Comparison of ENCODE assay signal across 9 mouse cellular contexts in genomic region chr14:61085325-61085724, GRCm38 (mm10). TPM values are rescaled to one million over a fixed set of nuclear protein-coding genes. Genes with fewer than 3 reads are reported as not detected.
DNase-seq lines count a peak whose midpoint lies in the region; ATAC-seq and TF ChIP-seq lines count a peak whose summit lies in the region.
"Had no signal": no experiment of that assay in that cellular context is flagged by ENCODE, and none has a peak within 500 bp of the region (broad histone marks: within the 10 kb centered on the region; RNA-seq: fewer than 3 reads in every experiment).

No protein-coding gene starts in this region.

- WGBS in intestine, embryonic 14.5 days: 62% methylated on average over 3 of the region's 3 CpGs
- 58% methylated on average over 3 of the region's 3 CpGs for WGBS in intestine, embryonic 16.5 days
- WGBS in limb, embryonic 14.5 days: 58% methylated on average over 3 of the region's 3 CpGs
- 63% methylated on average over 3 of the region's 3 CpGs for WGBS in midbrain, embryonic 16.5 days

- no peak overlapping the region for H3K4me2 ChIP-seq in intestine, embryonic 14.5 days (ENCODE audit: low read length)
- no peak overlapping the region for H3K4me2 ChIP-seq in intestine, embryonic 16.5 days (ENCODE audit: low read depth, low read length)
- no peak overlapping the region for H3K4me2 ChIP-seq in limb, embryonic 14.5 days (replicated peaks; ENCODE audit: low read depth, low read length, severe bottlenecking)
- H3K4me2 ChIP-seq in midbrain, embryonic 16.5 days (ENCODE audit: low read length): no peak overlapping the region

- no peaks in the 10 kb centered on the region for H3K4me1 ChIP-seq in intestine, embryonic 14.5 days (replicated peaks; ENCODE audit: control insufficient read depth, insufficient read depth, low read length)
- no peaks in the 10 kb centered on the region for H3K4me1 ChIP-seq in intestine, embryonic 16.5 days (ENCODE audit: control insufficient read depth, insufficient read depth, low read length)
- no peaks in the 10 kb centered on the region for H3K4me1 ChIP-seq in ES-E14 (ENCODE audit: control insufficient read depth in 2 of 2, insufficient read depth in 2 of 2, low read length in 2 of 2, poor library complexity in 1 of 2)
- no peaks in the 10 kb centered on the region for H3K4me1 ChIP-seq in limb, embryonic 14.5 days (ENCODE audit: control insufficient read depth, insufficient read depth, low read length)
- H3K4me1 ChIP-seq in midbrain, embryonic 16.5 days (ENCODE audit: control insufficient read depth, insufficient read depth, low read length): no peaks in the 10 kb centered on the region

- peak; percentile 68 for DNase-seq in intestine, embryonic 14.5 days (ENCODE audit: low spot score)
- DNase-seq in ES-E14 (ENCODE audit: low read depth, low spot score): peak; percentile 27
- DNase-seq in adrenal gland, postnatal 14 days: peak; percentile 76
- peak; percentile 59 for DNase-seq in heart, postnatal 4 days
- DNase-seq in limb, embryonic 14.5 days (ENCODE audit: low spot score): peak; percentile 16
- peak; percentile 25 to 40 for DNase-seq in right cerebral cortex, postnatal 36 days (ENCODE audit: low spot score in 2 of 2)

- no peaks in the 10 kb centered on the region for H3K36me3 ChIP-seq in intestine, embryonic 14.5 days (ENCODE audit: control insufficient read depth, insufficient read depth, low read length)
- H3K36me3 ChIP-seq in intestine, embryonic 16.5 days (ENCODE audit: control insufficient read depth, insufficient read depth, low read length): no peaks in the 10 kb centered on the region
- H3K36me3 ChIP-seq in ES-E14 (ENCODE audit: control insufficient read depth, insufficient read depth, low read length, poor library complexity, severe bottlenecking): no peaks in the 10 kb centered on the region
- no peaks in the 10 kb centered on the region for H3K36me3 ChIP-seq in limb, embryonic 14.5 days (ENCODE audit: control insufficient read depth, insufficient read depth, low read length)
- no peaks in the 10 kb centered on the region for H3K36me3 ChIP-seq in midbrain, embryonic 16.5 days (ENCODE audit: control insufficient read depth, insufficient read depth, low read length)

- TF ChIP-seq POLR2A in limb, embryonic 14.5 days (IDR thresholded peaks at IDR 0.05; ENCODE audit: borderline replicate concordance, extremely low read depth, insufficient read depth, insufficient read length): no peak

- no peak for ATAC-seq in intestine, embryonic 14.5 days (replicated peaks; ENCODE audit: low FRiP score, low TSS enrichment, low read depth)
- ATAC-seq in intestine, embryonic 16.5 days: no peak
- ATAC-seq in limb, embryonic 14.5 days (ENCODE audit: low FRiP score, low read depth): no peak
- no peak for ATAC-seq in midbrain, embryonic 16.5 days

- H3K9ac ChIP-seq in intestine, embryonic 14.5 days (ENCODE audit: low read length): no peak overlapping the region
- no peak overlapping the region for H3K9ac ChIP-seq in intestine, embryonic 16.5 days (ENCODE audit: low read depth, low read length)
- no peak overlapping the region for H3K9ac ChIP-seq in ES-E14 (ENCODE audit: insufficient read depth, low read depth, low read length, poor library complexity, severe bottlenecking)
- H3K9ac ChIP-seq in limb, embryonic 14.5 days (ENCODE audit: low read depth, low read length, severe bottlenecking): no peak overlapping the region
- H3K9ac ChIP-seq in midbrain, embryonic 16.5 days (ENCODE audit: low read depth, low read length): no peak overlapping the region

- no peaks in the 10 kb centered on the region for H3K27me3 ChIP-seq in intestine, embryonic 14.5 days (replicated peaks; ENCODE audit: control insufficient read depth, insufficient read depth, low read length)
- no peaks in the 10 kb centered on the region for H3K27me3 ChIP-seq in intestine, embryonic 16.5 days (replicated peaks; ENCODE audit: control insufficient read depth, insufficient read depth, low read length)
- no peaks in the 10 kb centered on the region for H3K27me3 ChIP-seq in limb, embryonic 14.5 days (ENCODE audit: control insufficient read depth, insufficient read depth, low read length)
- H3K27me3 ChIP-seq in midbrain, embryonic 16.5 days (ENCODE audit: control insufficient read depth, insufficient read depth, low read depth, low read length): no peaks in the 10 kb centered on the region

- in situ Hi-C loops in ES-E14 (cut with MboI; ENCODE audit: low sequenced_read_pairs in 2 of 2, unreplicated experiment in 2 of 2): loop anchor here in 1 of 2 experiments (25.0 kb wide), 1 partner anchor 573 kb away; no protein-coding TSS in a partner anchor

- H3K9me3 ChIP-seq in intestine, embryonic 14.5 days (ENCODE audit: control insufficient read depth, low read length): no peaks in the 10 kb centered on the region
- H3K9me3 ChIP-seq in intestine, embryonic 16.5 days (ENCODE audit: control insufficient read depth, low read length): no peaks in the 10 kb centered on the region
- no peaks in the 10 kb centered on the region for H3K9me3 ChIP-seq in ES-E14 (ENCODE audit: control insufficient read depth, insufficient read depth, low read depth, low read length)
- H3K9me3 ChIP-seq in limb, embryonic 14.5 days (ENCODE audit: control insufficient read depth, low read length): no peaks in the 10 kb centered on the region
- no peaks in the 10 kb centered on the region for H3K9me3 ChIP-seq in midbrain, embryonic 16.5 days (replicated peaks; ENCODE audit: control insufficient read depth, low read length, poor library complexity, severe bottlenecking)

- no peak overlapping the region for H3K4me3 ChIP-seq in intestine, embryonic 14.5 days (ENCODE audit: low read depth, low read length)
- H3K4me3 ChIP-seq in intestine, embryonic 16.5 days (ENCODE audit: low read length): no peak overlapping the region
- H3K4me3 ChIP-seq in ES-E14 (ENCODE audit: insufficient read depth in 1 of 2, low read depth in 1 of 2, low read length in 2 of 2, poor library complexity in 1 of 2, severe bottlenecking in 1 of 2): no peak overlapping the region
- no peak overlapping the region for H3K4me3 ChIP-seq in limb, embryonic 14.5 days (replicated peaks; ENCODE audit: low read length)
- no peak overlapping the region for H3K4me3 ChIP-seq in midbrain, embryonic 16.5 days (ENCODE audit: low read depth, low read length)

- H3K27ac ChIP-seq in intestine, embryonic 14.5 days (ENCODE audit: low read depth): no peak overlapping the region
- no peak overlapping the region for H3K27ac ChIP-seq in intestine, embryonic 16.5 days (ENCODE audit: low read length)
- H3K27ac ChIP-seq in ES-E14 (ENCODE audit: insufficient read depth, low read depth, low read length, poor library complexity, severe bottlenecking): no peak overlapping the region
- no peak overlapping the region for H3K27ac ChIP-seq in limb, embryonic 14.5 days (replicated peaks; ENCODE audit: low read depth, low read length)
- H3K27ac ChIP-seq in midbrain, embryonic 16.5 days (ENCODE audit: low read length): no peak overlapping the region
- H3K27ac ChIP-seq: macrophage had no signal

TF ChIP-seq in ES-E14, 5 proteins besides CTCF, POLR2A, EP300 and RAD21:
- no peak for TF ChIP-seq ZNF384 (IDR thresholded peaks at IDR 0.05; ENCODE audit: low read depth, low read length)
- TF ChIP-seq ZC3H11A (IDR thresholded peaks at IDR 0.05; ENCODE audit: borderline replicate concordance, low read depth, low read length): peak; percentile 82

RNA-seq across cellular contexts. Expression of gene Tnfrsf19, which starts 39.0 kb away (rescaled TPM):
- polyA plus RNA-seq in intestine, embryonic 14.5 days (2014; fragmentation: Nextera tagmentation; extraction: Ambion mirVana): 27.0 and 29.7 TPM in 2 replicates
- 11.4 and 11.5 TPM in 2 replicates for polyA plus RNA-seq in intestine, embryonic 16.5 days (2015; fragmentation: Nextera tagmentation; extraction: Ambion mirVana)
- 13.2 and 28.2 TPM in 2 replicates for total RNA-seq in ES-E14 (2012; rRNA removed)
- total RNA-seq in adrenal gland, postnatal 14 days (2021): 30.8 and 31.4 TPM in 2 replicates
- total RNA-seq in heart, postnatal 4 days (2021): 1 to 10 TPM; 6.6 to 7.0 TPM
- 37.5 and 38.6 TPM in 2 replicates for polyA plus RNA-seq in limb, embryonic 14.5 days (2012; rRNA removed)
- 78.7 and 79.5 TPM in 2 replicates for polyA plus RNA-seq in limb, embryonic 14.5 days (2014; fragmentation: Nextera tagmentation; extraction: Ambion mirVana)
- 36.5 and 41.7 TPM in 2 replicates for polyA plus RNA-seq in midbrain, embryonic 16.5 days (2015; fragmentation: Nextera tagmentation; extraction: Ambion mirVana)
- polyA plus RNA-seq: macrophage had no signal

RNA-seq across cellular contexts. Expression of gene Sacs, which starts 52.9 kb away (rescaled TPM):
- polyA plus RNA-seq in intestine, embryonic 14.5 days (2014; fragmentation: Nextera tagmentation; extraction: Ambion mirVana): 3.7 and 4.5 TPM in 2 replicates
- 1.1 TPM in 2 replicates for polyA plus RNA-seq in intestine, embryonic 16.5 days (2015; fragmentation: Nextera tagmentation; extraction: Ambion mirVana)
- total RNA-seq in ES-E14 (2012; rRNA removed): 8.3 and 13.8 TPM in 2 replicates
- total RNA-seq in adrenal gland, postnatal 14 days (2021): 8.7 and 10.2 TPM in 2 replicates
- 10 to 100 TPM; 37.0 to 39.3 TPM for total RNA-seq in heart, postnatal 4 days (2021)
- 3.7 and 3.8 TPM in 2 replicates for polyA plus RNA-seq in limb, embryonic 14.5 days (2012; rRNA removed)
- 3.9 and 4.2 TPM in 2 replicates for polyA plus RNA-seq in limb, embryonic 14.5 days (2014; fragmentation: Nextera tagmentation; extraction: Ambion mirVana)
- 7.0 and 7.5 TPM in 2 replicates for polyA plus RNA-seq in midbrain, embryonic 16.5 days (2015; fragmentation: Nextera tagmentation; extraction: Ambion mirVana)

Comparison
In these comparisons a context has a peak if more than half of its experiments do, and no peak if none do; other contexts are left out.
1. DNase-seq: peak in every context shown above with its lines; median percentile 76 in adrenal gland, postnatal 14 days; 68 in intestine, embryonic 14.5 days; 59 in heart, postnatal 4 days; 32 in right cerebral cortex, postnatal 36 days; 27 in ES-E14; 16 in limb, embryonic 14.5 days.